23 mouse cellular contexts compared by ENCODE assay signal in genomic region chr10:43406107-43406506, GRCm38 (mm10).
DNase-seq lines count a peak whose midpoint lies in the region; ATAC-seq lines count a peak whose summit lies in the region.
"Had no signal": no experiment of that assay in that cellular context is flagged by ENCODE, and none has a peak within 500 bp of the region (broad histone marks: within the 10 kb centered on the region; RNA-seq: fewer than 3 reads in every experiment).

No protein-coding gene starts in this region.

- peak overlapping the region; percentile 6; the same call in 1 of the 2 replicates for H3K9ac ChIP-seq in embryonic facial prominence, embryonic 14.5 days (ENCODE audit: low read depth, low read length)
- H3K9ac ChIP-seq: embryonic facial prominence, embryonic 12.5 days; forebrain, embryonic 13.5 days; forebrain, postnatal 0 days; heart, embryonic 13.5 days; hindbrain, embryonic 13.5 days had no signal

- H3K36me3 ChIP-seq in embryonic facial prominence, embryonic 14.5 days (ENCODE audit: control insufficient read depth, insufficient read depth, low read length): no peaks in the 10 kb centered on the region
- H3K36me3 ChIP-seq in embryonic facial prominence, embryonic 10.5 days (replicated peaks): peaks cover 4% of the 10 kb centered on the region; the same call in 1 of the 2 replicates
- H3K36me3 ChIP-seq in splenic B cell, adult 2 months (ENCODE audit: control insufficient read depth, insufficient read depth, low read length, poor library complexity, severe bottlenecking): no peaks in the 10 kb centered on the region
- H3K36me3 ChIP-seq: embryonic facial prominence, embryonic 12.5 days had no signal

- no peak for ATAC-seq in embryonic facial prominence, embryonic 14.5 days (ENCODE audit: low read depth)
- ATAC-seq in hematopoietic stem cell, adult 5-6 weeks (replicated peaks in 1 of 2; ENCODE audit: insufficient read depth in 1 of 2, low FRiP score in 2 of 2, low TSS enrichment in 1 of 2, low read depth in 1 of 2, poor library complexity in 2 of 2, severe bottlenecking in 2 of 2): peak; percentile 82 to 83
- ATAC-seq: forebrain, embryonic 13.5 days; forebrain, postnatal 0 days; hindbrain, postnatal 0 days had no signal

- H3K27me3 ChIP-seq in embryonic facial prominence, embryonic 14.5 days (replicated peaks; ENCODE audit: control insufficient read depth, insufficient read depth, low read length): no peaks in the 10 kb centered on the region
- H3K27me3 ChIP-seq in embryonic facial prominence, embryonic 10.5 days (replicated peaks; ENCODE audit: low read depth, poor library complexity, severe bottlenecking): no peaks in the 10 kb centered on the region
- H3K27me3 ChIP-seq in splenic B cell, adult 2 months (ENCODE audit: control insufficient read depth, insufficient read depth, low read length, poor library complexity, severe bottlenecking): no peaks in the 10 kb centered on the region
- H3K27me3 ChIP-seq: CH12.LX; embryonic facial prominence, embryonic 12.5 days; forebrain, embryonic 13.5 days; heart, embryonic 13.5 days; hindbrain, embryonic 13.5 days had no signal

- H3K9me3 ChIP-seq in embryonic facial prominence, embryonic 14.5 days (ENCODE audit: control insufficient read depth, low read length): no peaks in the 10 kb centered on the region
- no peaks in the 10 kb centered on the region for H3K9me3 ChIP-seq in embryonic facial prominence, embryonic 10.5 days
- H3K9me3 ChIP-seq: embryonic facial prominence, embryonic 12.5 days; forebrain, embryonic 13.5 days; heart, embryonic 13.5 days; hindbrain, embryonic 13.5 days had no signal

- H3K27ac ChIP-seq in embryonic facial prominence, embryonic 14.5 days (replicated peaks; ENCODE audit: low read depth, low read length): no peak overlapping the region
- H3K27ac ChIP-seq in embryonic facial prominence, embryonic 10.5 days (replicated peaks): no peak overlapping the region
- H3K27ac ChIP-seq: embryonic facial prominence, embryonic 12.5 days; forebrain, embryonic 13.5 days; hindbrain, embryonic 13.5 days; hindbrain, postnatal 0 days had no signal

- H3K4me2 ChIP-seq in embryonic facial prominence, embryonic 14.5 days (ENCODE audit: low read depth, low read length): no peak overlapping the region
- H3K4me2 ChIP-seq: embryonic facial prominence, embryonic 12.5 days; forebrain, embryonic 13.5 days; hindbrain, embryonic 13.5 days had no signal

- no peaks in the 10 kb centered on the region for H3K4me1 ChIP-seq in embryonic facial prominence, embryonic 14.5 days (ENCODE audit: control insufficient read depth, insufficient read depth, low read length)
- H3K4me1 ChIP-seq in embryonic facial prominence, embryonic 10.5 days: no peaks in the 10 kb centered on the region
- H3K4me1 ChIP-seq: embryonic facial prominence, embryonic 12.5 days; forebrain, embryonic 13.5 days; hindbrain, embryonic 13.5 days had no signal

- DNase-seq in embryonic facial prominence, embryonic 14.5 days (ENCODE audit: low spot score): no peak
- DNase-seq in embryonic facial prominence, embryonic 10.5 days (ENCODE audit: low spot score): no peak
- peak; percentile 37 for DNase-seq in thymus, postnatal 0 days (ENCODE audit: low spot score)
- DNase-seq in thymus, adult 18-20 months: no peak
- peak; percentile 12 for DNase-seq in splenic B cell, adult 2 months (ENCODE audit: low read depth, low spot score)
- DNase-seq in ovary, postnatal 36 days (ENCODE audit: low spot score): no peak
- DNase-seq in thymus, postnatal 4 days: no peak
- DNase-seq: adrenal gland, adult 8-10 months; adrenal gland, postnatal 36 days; cerebellum, adult 2 months; cerebellum, postnatal 10 days; embryo, embryonic 11 days; forebrain, postnatal 0 days; gastrocnemius, postnatal 14 days; heart, postnatal 10 days; heart, postnatal 4 days had no signal

- 64% methylated on average over 1 of the region's 1 CpGs for WGBS in embryonic facial prominence, embryonic 14.5 days
- WGBS in embryonic facial prominence, embryonic 10.5 days: 87% methylated on average over 1 of the region's 1 CpGs

- H3K4me3 ChIP-seq in embryonic facial prominence, embryonic 14.5 days (ENCODE audit: low read depth, low read length): no peak overlapping the region
- no peak overlapping the region for H3K4me3 ChIP-seq in embryonic facial prominence, embryonic 10.5 days
- H3K4me3 ChIP-seq: embryonic facial prominence, embryonic 12.5 days; forebrain, embryonic 13.5 days; heart, embryonic 13.5 days; hindbrain, embryonic 13.5 days had no signal

Comparison
In these comparisons a context has a peak if more than half of its experiments do, and no peak if none do; other contexts are left out.
1. DNase-seq: peak in thymus, postnatal 0 days (single experiment) and splenic B cell, adult 2 months (single experiment); none in embryonic facial prominence, embryonic 14.5 days (single experiment), embryonic facial prominence, embryonic 10.5 days (single experiment), thymus, adult 18-20 months (0 of 2), ovary, postnatal 36 days (single experiment) and thymus, postnatal 4 days (single experiment).